16 mouse cellular contexts compared by ENCODE assay signal in the genomic region with DNA sequence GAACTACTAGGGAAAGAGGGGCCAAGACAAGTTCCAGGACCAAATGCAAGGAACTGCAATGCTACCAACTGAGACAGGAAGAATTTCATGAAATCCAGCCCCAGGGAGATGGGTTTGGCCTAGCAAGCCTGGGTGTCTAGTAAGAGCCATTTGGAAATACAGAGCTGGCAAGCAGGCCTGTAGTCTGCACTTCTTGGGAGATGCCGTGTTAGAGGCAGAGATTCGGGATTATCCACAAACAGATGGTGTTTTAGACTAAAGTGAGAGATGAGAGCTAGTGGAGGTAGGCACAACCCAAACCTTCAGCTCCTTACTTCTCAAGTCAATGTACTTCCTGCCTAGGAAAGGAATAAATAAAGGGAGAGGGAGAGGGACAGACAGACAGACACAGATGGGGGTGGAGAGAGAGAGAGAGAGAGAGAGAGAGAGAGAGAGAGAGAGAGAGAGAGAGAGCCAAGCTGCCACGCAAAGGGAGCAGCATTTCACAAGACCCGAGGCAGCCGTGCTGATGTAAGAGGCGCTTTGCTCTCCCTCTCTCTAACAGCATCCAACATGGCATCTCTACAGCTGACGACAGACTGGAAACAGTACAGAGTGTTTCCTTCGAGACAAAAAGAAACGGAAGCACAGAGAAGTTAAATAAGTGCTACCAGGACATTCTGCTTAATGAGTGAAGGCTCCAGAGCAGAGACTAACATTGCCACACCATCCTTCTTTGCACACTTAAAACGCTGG.
DNase-seq lines count a peak whose midpoint lies in the region; ATAC-seq and TF ChIP-seq lines count a peak whose summit lies in the region.
"Had no signal": no experiment of that assay in that cellular context is flagged by ENCODE, and none has a peak within 500 bp of the region (broad histone marks: within the 10 kb centered on the region; RNA-seq: fewer than 3 reads in every experiment).

No protein-coding gene starts in this region.

- no peaks in the 10 kb centered on the region for H3K36me3 ChIP-seq in forebrain, embryonic 15.5 days
- no peaks in the 10 kb centered on the region for H3K36me3 ChIP-seq in forebrain, embryonic 10.5 days (replicated peaks)
- H3K36me3 ChIP-seq: G1E; liver, embryonic 12.5 days; midbrain, embryonic 15.5 days had no signal

- no peaks in the 10 kb centered on the region for H3K9me3 ChIP-seq in forebrain, embryonic 15.5 days
- no peaks in the 10 kb centered on the region for H3K9me3 ChIP-seq in forebrain, embryonic 10.5 days
- H3K9me3 ChIP-seq: G1E; liver, embryonic 12.5 days; midbrain, embryonic 15.5 days had no signal

- no peak overlapping the region for H3K4me2 ChIP-seq in forebrain, embryonic 15.5 days (replicated peaks)
- H3K4me2 ChIP-seq: liver, embryonic 12.5 days; midbrain, embryonic 15.5 days had no signal

- DNase-seq in forebrain, embryonic 10.5 days (ENCODE audit: extremely low spot score, low spot score) = no peak
- DNase-seq in left cerebral cortex, adult 18-20 months (ENCODE audit: low spot score in 2 of 2) = peak; percentile 10 to 14
- no peak for DNase-seq in left cerebral cortex, adult 2 months (ENCODE audit: extremely low spot score in 1 of 2, low spot score in 2 of 2)
- peak; percentile 14 for DNase-seq in lung, postnatal 25 days (ENCODE audit: low spot score)
- DNase-seq in MN1 (ENCODE audit: low spot score) = no peak
- DNase-seq in ovary, postnatal 14 days (ENCODE audit: low spot score) = no peak
- DNase-seq: cerebellum, adult 9-10 months; left cerebral cortex, postnatal 4 days had no signal

- peak overlapping the region; percentile 40 for H3K27ac ChIP-seq in forebrain, embryonic 15.5 days (replicated peaks)
- no peak overlapping the region for H3K27ac ChIP-seq in forebrain, embryonic 10.5 days
- no peak overlapping the region for H3K27ac ChIP-seq in left cerebral cortex, adult 2 months
- H3K27ac ChIP-seq in brown adipose tissue, adult 24 weeks (replicated peaks; ENCODE audit: low read depth, low read length) = peak overlapping the region; percentile 67
- H3K27ac ChIP-seq: heart, adult 2 months; liver, embryonic 12.5 days; macrophage; midbrain, embryonic 15.5 days had no signal

- no peak overlapping the region for H3K9ac ChIP-seq in forebrain, embryonic 15.5 days (replicated peaks)
- H3K9ac ChIP-seq: liver, embryonic 12.5 days; midbrain, embryonic 15.5 days had no signal

- peaks cover 6% of the 10 kb centered on the region; the same call in 1 of the 2 replicates for H3K4me1 ChIP-seq in forebrain, embryonic 15.5 days
- H3K4me1 ChIP-seq in forebrain, embryonic 10.5 days = peaks cover 17% of the 10 kb centered on the region
- H3K4me1 ChIP-seq in brown adipose tissue, adult 24 weeks (ENCODE audit: control insufficient read depth, insufficient read depth, insufficient read length, low read length) = no peaks in the 10 kb centered on the region
- H3K4me1 ChIP-seq: liver, embryonic 12.5 days; midbrain, embryonic 15.5 days had no signal

- TF ChIP-seq CTCF in left cerebral cortex, adult 2 months (IDR thresholded peaks at IDR 0.05) = no peak

- H3K27me3 ChIP-seq in forebrain, embryonic 15.5 days = no peaks in the 10 kb centered on the region
- H3K27me3 ChIP-seq in forebrain, embryonic 10.5 days (ENCODE audit: poor library complexity, severe bottlenecking) = peaks cover 14% of the 10 kb centered on the region; the same call in 1 of the 2 replicates
- H3K27me3 ChIP-seq: midbrain, embryonic 15.5 days had no signal

- intact Hi-C loops in left cerebral cortex, adult 2 months (cut with DNase I) = loop anchor here (5.0 kb wide), 2 partner anchors 72 to 182 kb away; partner anchors contain the start of gene Irs2

- H3K4me3 ChIP-seq in forebrain, embryonic 15.5 days = no peak overlapping the region
- H3K4me3 ChIP-seq in forebrain, embryonic 10.5 days = no peak overlapping the region
- no peak overlapping the region for H3K4me3 ChIP-seq in left cerebral cortex, adult 2 months
- H3K4me3 ChIP-seq in brown adipose tissue, adult 24 weeks (ENCODE audit: insufficient read depth, low read depth, low read length) = no peak overlapping the region
- H3K4me3 ChIP-seq: heart, adult 2 months; liver, embryonic 12.5 days; midbrain, embryonic 15.5 days had no signal

- ATAC-seq in forebrain, embryonic 15.5 days (replicated peaks) = no peak; the same call in 1 of the 2 replicates
- ATAC-seq: inflammation-experienced regulatory T-cells, adult 6 months; liver, embryonic 12.5 days; midbrain, embryonic 15.5 days had no signal

- WGBS in forebrain, embryonic 15.5 days = 56% methylated on average over 10 of the region's 10 CpGs
- WGBS in forebrain, embryonic 10.5 days = 90% methylated on average over 10 of the region's 10 CpGs

Comparison
In these comparisons a context has a peak if more than half of its experiments do, and no peak if none do; other contexts are left out.
1. H3K27ac ChIP-seq: peak in forebrain, embryonic 15.5 days (single experiment) and brown adipose tissue, adult 24 weeks (single experiment); none in forebrain, embryonic 10.5 days (single experiment) and left cerebral cortex, adult 2 months (single experiment).
2. DNase-seq: peak in left cerebral cortex, adult 18-20 months (2 of 2) and lung, postnatal 25 days (single experiment); none in forebrain, embryonic 10.5 days (single experiment), left cerebral cortex, adult 2 months (0 of 2), MN1 (single experiment) and ovary, postnatal 14 days (single experiment).